Mouse (Mus musculus): ENCODE measurements around the gene Oas1e.
"Not testable (repeated sequence)": the region's sequence is repeated elsewhere in the genome, so short reads cannot be mapped to it uniquely, and the experiment has no call there.

GRCm38 (mm10) chr5:120798147-120798546 is 2.8 kb upstream of the Oas1e start:
- TF ChIP-seq MYOD1 (IDR thresholded peaks at IDR 0.05; ENCODE audit: control insufficient read depth in 1 of 3, insufficient read length in 2 of 3, low read depth in 2 of 3); POLR2AphosphoS2 (IDR thresholded peaks at IDR 0.05; ENCODE audit: insufficient read length, low read depth); MYOG (IDR thresholded peaks at IDR 0.05; ENCODE audit: control insufficient read depth in 1 of 3, insufficient read depth in 1 of 3, insufficient read length in 2 of 3, low read depth in 2 of 3); TCF3 (IDR thresholded peaks at IDR 0.05; ENCODE audit: insufficient read length, low read depth); POLR2A (IDR thresholded peaks at IDR 0.05; ENCODE audit: insufficient read length, low read depth); MAX (IDR thresholded peaks at IDR 0.05; ENCODE audit: low read depth); SRF (IDR thresholded peaks at IDR 0.05; ENCODE audit: control insufficient read depth, insufficient read length, low read depth); USF1 (IDR thresholded peaks at IDR 0.05; ENCODE audit: low read depth); TCF12 (IDR thresholded peaks at IDR 0.05; ENCODE audit: insufficient read depth, poor library complexity, severe bottlenecking); CEBPB (IDR thresholded peaks at IDR 0.05; ENCODE audit: insufficient read depth, poor library complexity, severe bottlenecking): not testable (repeated sequence)
